Mouse (Mus musculus): ENCODE data around the gene Cfap69.

The Cfap69 gene

GRCm38 (mm10) chr5:5657932-5658331 is 6.1 kb downstream of the Cfap69 start:
- no peak for DNase-seq (ENCODE audit: low read depth)

GRCm38 (mm10) chr5:5648817-5649569 is 15.0 kb downstream of the Cfap69 start:
- DNase-seq (ENCODE audit: low read depth) = peak; percentile 17

GRCm38 (mm10) chr5:5646173-5646572 is 17.9 kb downstream of the Cfap69 start:
- peak; percentile 51 for DNase-seq (ENCODE audit: low read depth)

- DNase-seq (ENCODE audit: low read depth) = peak; percentile 19
Observed at GRCm38 (mm10) chr5:5638496-5638895, 25.5 kb downstream of the Cfap69 start.

GRCm38 (mm10) chr5:5625491-5625890 is 38.5 kb downstream of the Cfap69 start:
- DNase-seq (ENCODE audit: low read depth) = no peak

GRCm38 (mm10) chr5:5618329-5618728 is 45.7 kb downstream of the Cfap69 start:
- peak; percentile 13 for DNase-seq (ENCODE audit: low read depth)

GRCm38 (mm10) chr5:5610540-5610939 is 53.5 kb downstream of the Cfap69 start:
- DNase-seq (ENCODE audit: low read depth) = no peak

GRCm38 (mm10) chr5:5587686-5588085 is 76.4 kb downstream of the Cfap69 start:
- no peak for DNase-seq (ENCODE audit: low read depth)

- DNase-seq (ENCODE audit: low read depth) = no peak
Observed at GRCm38 (mm10) chr5:5573749-5574317, 90.2 kb downstream of the Cfap69 start, which contains the start of gene Gm8773. Gm8773 (plus strand) TSS chr5:5573799.

- no peak for DNase-seq (ENCODE audit: low read depth)
Observed at GRCm38 (mm10) chr5:5562435-5562834, 101.6 kb downstream of the Cfap69 start.

GRCm38 (mm10) chr5:5561041-5561706 is 102.9 kb downstream of the Cfap69 start:
- DNase-seq (ENCODE audit: low read depth) = peak; percentile 49

- no peak for DNase-seq (ENCODE audit: low read depth)
Observed at GRCm38 (mm10) chr5:5559798-5560197, 104.2 kb downstream of the Cfap69 start.

- no peak for DNase-seq (ENCODE audit: low read depth)
Observed at GRCm38 (mm10) chr5:5559079-5559740, 104.8 kb downstream of the Cfap69 start, which contains the start of gene Gtpbp10. Gtpbp10 (minus strand) TSS chr5:5559538.

- no peak for DNase-seq (ENCODE audit: low read depth)
Observed at GRCm38 (mm10) chr5:5551110-5551509, 112.9 kb downstream of the Cfap69 start.

GRCm38 (mm10) chr5:5540385-5540784 is 123.7 kb downstream of the Cfap69 start:
- no peak for DNase-seq (ENCODE audit: low read depth)

GRCm38 (mm10) chr5:5539771-5540170 is 124.3 kb downstream of the Cfap69 start:
- DNase-seq (ENCODE audit: low read depth) = no peak

- DNase-seq (ENCODE audit: low read depth) = no peak
Observed at GRCm38 (mm10) chr5:5536131-5536530, 127.9 kb downstream of the Cfap69 start.

GRCm38 (mm10) chr5:5533656-5534420 is 130.2 kb downstream of the Cfap69 start:
- DNase-seq (ENCODE audit: low read depth) = no peak

Data from 416B (cell line).